Comparison of ENCODE assay signal across 8 mouse cellular contexts in the genomic region with DNA sequence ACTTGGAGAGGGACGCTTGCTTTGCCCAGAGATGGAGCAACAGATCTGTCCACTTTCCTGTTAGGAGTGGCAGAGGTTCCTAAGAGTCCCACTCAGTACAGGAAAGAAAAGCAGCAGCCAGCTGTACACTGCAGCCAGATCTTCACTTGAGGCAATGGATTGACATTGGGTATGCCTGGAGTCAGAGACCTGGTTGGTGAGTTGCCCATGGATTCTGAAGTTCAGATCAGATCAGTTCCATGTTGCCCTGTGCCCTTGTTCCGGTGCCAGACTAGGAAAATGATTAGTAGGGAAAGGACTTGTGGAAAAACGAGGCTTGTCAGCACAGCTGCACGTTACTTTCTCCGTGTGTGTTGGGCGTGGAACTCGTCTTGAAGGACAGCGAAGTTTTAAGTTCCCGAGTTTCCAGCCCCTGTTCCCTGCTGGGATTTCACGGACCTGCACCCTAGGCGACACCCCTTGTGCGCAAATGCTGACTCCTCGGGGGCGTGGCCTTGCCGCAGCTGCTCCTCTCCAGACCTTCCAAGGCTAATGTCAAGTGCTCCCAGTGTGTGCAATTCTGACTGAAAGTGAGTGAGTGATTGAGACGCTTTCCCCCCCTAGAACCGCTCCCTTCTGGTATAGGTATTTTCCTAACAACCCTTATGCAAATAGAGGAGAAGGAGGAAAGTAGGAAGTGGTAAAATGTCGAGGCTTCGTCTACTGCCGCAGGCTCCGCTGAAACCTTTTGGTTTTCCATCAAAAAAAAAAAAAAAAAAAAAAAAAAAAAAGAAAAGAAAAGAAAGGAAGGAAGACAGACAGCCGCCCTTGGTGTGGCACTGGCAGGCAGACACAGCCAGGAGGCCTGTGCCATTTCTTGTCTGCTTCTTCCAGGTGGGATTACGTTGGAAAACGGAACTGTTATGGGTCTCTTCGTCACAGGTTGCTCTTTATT. TPM values are rescaled to one million over a fixed set of nuclear protein-coding genes. Genes with fewer than 3 reads are reported as not detected.
DNase-seq lines count a peak whose midpoint lies in the region; ATAC-seq and TF ChIP-seq lines count a peak whose summit lies in the region.

No protein-coding gene starts in this region.

- TF ChIP-seq CTCF in liver, embryonic 14.5 days (IDR thresholded peaks at IDR 0.05; ENCODE audit: low read depth), result peak; percentile 36

- 10% methylated on average over 25 of the region's 25 CpGs for WGBS in liver, embryonic 14.5 days (ENCODE audit: insufficient replicate concordance)

- peak overlapping the region; percentile 50 for H3K4me2 ChIP-seq in liver, embryonic 14.5 days (ENCODE audit: low read depth)

- ATAC-seq in inflammation-experienced regulatory T-cells, adult 6 months, result peak; percentile 43
- peak; percentile 64 for ATAC-seq in liver, embryonic 14.5 days (ENCODE audit: insufficient read depth)

- no peak for TF ChIP-seq EP300 in liver, embryonic 14.5 days (IDR thresholded peaks at IDR 0.05; ENCODE audit: low read depth)

- H3K27ac ChIP-seq in liver, embryonic 14.5 days, result no peak overlapping the region

- DNase-seq in Muller cell, postnatal 12 days (ENCODE audit: inconsistent ontology term), result peak; percentile 59
- DNase-seq in c-Kit-negative CD71-positive TER-119-positive erythroid progenitor cells, embryonic 14.5 days (ENCODE audit: low read depth, low spot score), result peak; percentile 22
- peak; percentile 75 for DNase-seq in gastrocnemius, postnatal 25 days
- peak in 2 of 3 experiments; percentile 12 to 16 for DNase-seq in liver, embryonic 14.5 days (ENCODE audit: low read depth in 3 of 3, low spot score in 3 of 3)
- peak; percentile 52 for DNase-seq in neural tube, embryonic 10.5 days (ENCODE audit: extremely low spot score, low spot score)
- no peak for DNase-seq in layer of hippocampus, postnatal 36 days
- DNase-seq in layer of hippocampus, postnatal 14 days (ENCODE audit: low spot score in 2 of 2), result no peak

- H3K4me1 ChIP-seq in liver, embryonic 14.5 days (replicated peaks; ENCODE audit: control insufficient read depth in 2 of 2, insufficient read depth in 2 of 2, low read length in 1 of 2), result peaks cover 0 to 11% of the 10 kb centered on the region in 2 experiments; a peak in 2 of 4 replicates

- H3K27me3 ChIP-seq in liver, embryonic 14.5 days (ENCODE audit: control insufficient read depth, insufficient read depth, low read length), result no peaks in the 10 kb centered on the region

- peak overlapping the region in 1 of 2 experiments; percentile 20; a peak in 2 of 4 replicates for H3K4me3 ChIP-seq in liver, embryonic 14.5 days (ENCODE audit: insufficient read depth in 1 of 2, low read depth in 2 of 2, low read length in 2 of 2)

- no peaks in the 10 kb centered on the region for H3K9me3 ChIP-seq in liver, embryonic 14.5 days (ENCODE audit: control insufficient read depth, low read length)

- H3K36me3 ChIP-seq in liver, embryonic 14.5 days (replicated peaks; ENCODE audit: control insufficient read depth, insufficient read depth, low read depth), result no peaks in the 10 kb centered on the region

- 0 out of 2 replicates have a peak overlapping the region, but pooled peaks have one; percentile 7 for H3K9ac ChIP-seq in liver, embryonic 14.5 days (replicated peaks)

RNA-seq across cellular contexts. Expression of gene Atxn7l1, which starts 28.4 kb away (rescaled TPM):
- total RNA-seq in gastrocnemius, postnatal 25 days (2021), result 10 to 100 TPM; 16.4 to 17.7 TPM
- polyA plus RNA-seq in inflammation-experienced regulatory T-cells, adult 6 months (2017; shearing (Covaris generic)), result 10 to 100 TPM; 59.7 to 94.2 (median 92.9) TPM
- 11.9 and 13.3 TPM in 2 replicates for polyA plus RNA-seq in liver, embryonic 14.5 days (2012; rRNA removed)
- 13.9 and 15.2 TPM in 2 replicates for polyA plus RNA-seq in liver, embryonic 14.5 days (2014; fragmentation: Nextera tagmentation; extraction: Ambion mirVana)
- 10 to 100 TPM; 56.3 to 64.5 TPM for total RNA-seq in layer of hippocampus, postnatal 36 days (2021)
- total RNA-seq in layer of hippocampus, postnatal 14 days (2021), result 10 to 100 TPM; 46.3 to 47.5 TPM

Comparison
In these comparisons a context has a peak if more than half of its experiments do, and no peak if none do; other contexts are left out.
1. DNase-seq: peak in Muller cell, postnatal 12 days (single experiment), c-Kit-negative CD71-positive TER-119-positive erythroid progenitor cells, embryonic 14.5 days (single experiment), gastrocnemius, postnatal 25 days (single experiment), liver, embryonic 14.5 days (2 of 3) and neural tube, embryonic 10.5 days (single experiment); none in layer of hippocampus, postnatal 36 days (0 of 2) and layer of hippocampus, postnatal 14 days (0 of 2).